Mouse (Mus musculus): ENCODE measurements around the gene Dkk1.
"Not testable (repeated sequence)": the region's sequence is repeated elsewhere in the genome, so short reads cannot be mapped to it uniquely, and the experiment has no call there.

Gene Dkk1

GRCm38 (mm10) chr19:30549044-30549853 lies at the start of gene Dkk1:
Gene Dkk1 (minus strand): TSS chr19:30549665.
- no peak for DNase-seq

GRCm38 (mm10) chr19:30586366-30586765 lies 36.9 kb upstream of the Dkk1 start:
- DNase-seq, result no peak

- no peak for DNase-seq
Observed at GRCm38 (mm10) chr19:30564516-30564915, 15.1 kb upstream of the Dkk1 start.

- DNase-seq, result no peak
Observed at GRCm38 (mm10) chr19:30563876-30564275, 14.4 kb upstream of the Dkk1 start.

GRCm38 (mm10) chr19:30558024-30558423 lies 8.6 kb upstream of the Dkk1 start:
- no peak for DNase-seq

GRCm38 (mm10) chr19:30554467-30554881 lies 5.0 kb upstream of the Dkk1 start:
- no peak for DNase-seq

- DNase-seq, result no peak
Observed at GRCm38 (mm10) chr19:30553740-30554139, 4.3 kb upstream of the Dkk1 start.

GRCm38 (mm10) chr19:30552260-30552659 lies 2.8 kb upstream of the Dkk1 start:
- DNase-seq, result no peak

- DNase-seq, result no peak
Observed at GRCm38 (mm10) chr19:30549854-30550647, 586 bp upstream of the Dkk1 start.

GRCm38 (mm10) chr19:30548411-30549043 lies 938 bp downstream of the Dkk1 start:
- peak; percentile 51 for DNase-seq

GRCm38 (mm10) chr19:30539365-30539941 lies 10.0 kb downstream of the Dkk1 start:
- not testable (repeated sequence) for DNase-seq

GRCm38 (mm10) chr19:30516771-30517170 lies 32.7 kb downstream of the Dkk1 start:
- peak; percentile 56 for DNase-seq

- peak; percentile 18 for DNase-seq
Observed at GRCm38 (mm10) chr19:30510481-30510880, 39.0 kb downstream of the Dkk1 start.

GRCm38 (mm10) chr19:30505497-30505896 lies 44.0 kb downstream of the Dkk1 start:
- no peak for DNase-seq
